Mouse (Mus musculus): ENCODE data around the gene Tmem106a. TPM values are rescaled to one million over a fixed set of nuclear protein-coding genes. Genes with fewer than 3 reads are reported as not detected.
A peak's percentile ranks its signal among the peaks of the same experiment; 100 is the strongest.
"Not testable (repeated sequence)": the region's sequence is repeated elsewhere in the genome, so short reads cannot be mapped to it uniquely, and the experiment has no call there.

Tmem106a gene
- total and polyA plus RNA-seq, 2 experiments from 2014 or later: 3.4 to 3.5 TPM

GRCm38 (mm10) chr11:101614116-101614515 lies 32.1 kb downstream of the Tmem106a start:
- H3K9ac ChIP-seq: no peak overlapping the region
- no peak overlapping the region for H3K27ac ChIP-seq (ENCODE audit: low read depth, low read length)
- DNase-seq (no peak), ATAC-seq (no peak)
- no peak overlapping the region for H3K4me2 ChIP-seq (ENCODE audit: low read depth)
- H3K4me1 ChIP-seq (ENCODE audit: insufficient read depth): peaks cover 18% of the 10 kb centered on the region
- no peak for TF ChIP-seq CTCF (IDR thresholded peaks at IDR 0.05; ENCODE audit: low read depth)
- no peaks in the 10 kb centered on the region for H3K9me3 ChIP-seq (ENCODE audit: low read length)
- no peaks in the 10 kb centered on the region for H3K27me3 ChIP-seq (ENCODE audit: insufficient read depth, low read length)
- no peak overlapping the region for H3K4me3 ChIP-seq (ENCODE audit: low read depth, low read length)
- no peaks in the 10 kb centered on the region for H3K36me3 ChIP-seq (ENCODE audit: insufficient read depth)
- 20% methylated on average over 4 of the region's 4 CpGs for whole genome bisulfite sequencing

GRCm38 (mm10) chr11:101615380-101615779 lies 33.3 kb downstream of the Tmem106a start:
- H3K27me3 ChIP-seq (ENCODE audit: insufficient read depth, low read length): no peaks in the 10 kb centered on the region
- WGBS: 80% methylated on average over 6 of the region's 6 CpGs
- TF ChIP-seq CTCF (IDR thresholded peaks at IDR 0.05; ENCODE audit: low read depth): no peak
- no peaks in the 10 kb centered on the region for H3K9me3 ChIP-seq (ENCODE audit: low read length)
- H3K4me3 ChIP-seq (ENCODE audit: low read depth, low read length): no peak overlapping the region
- H3K27ac ChIP-seq (ENCODE audit: low read depth, low read length): no peak overlapping the region
- no peaks in the 10 kb centered on the region for H3K36me3 ChIP-seq (ENCODE audit: insufficient read depth)
- H3K4me2 ChIP-seq (ENCODE audit: low read depth): no peak overlapping the region
- H3K9ac ChIP-seq: no peak overlapping the region
- ATAC-seq: no peak
- DNase-seq: no peak
- H3K4me1 ChIP-seq (ENCODE audit: insufficient read depth): peaks cover 18% of the 10 kb centered on the region

GRCm38 (mm10) chr11:101616104-101616503 lies 34.1 kb downstream of the Tmem106a start:
- H3K4me2 ChIP-seq (ENCODE audit: low read depth): no peak overlapping the region
- H3K27me3 ChIP-seq (ENCODE audit: insufficient read depth, low read length): no peaks in the 10 kb centered on the region
- H3K4me3 ChIP-seq (ENCODE audit: low read depth, low read length): no peak overlapping the region
- DNase-seq (no peak), ATAC-seq (no peak)
- no peaks in the 10 kb centered on the region for H3K9me3 ChIP-seq (ENCODE audit: low read length)
- 92% methylated on average over 8 of the region's 8 CpGs for WGBS
- H3K27ac ChIP-seq (ENCODE audit: low read depth, low read length): no peak overlapping the region
- no peak overlapping the region for H3K9ac ChIP-seq
- peaks cover 18% of the 10 kb centered on the region for H3K4me1 ChIP-seq (ENCODE audit: insufficient read depth)
- no peaks in the 10 kb centered on the region for H3K36me3 ChIP-seq (ENCODE audit: insufficient read depth)
- no peak for TF ChIP-seq CTCF (IDR thresholded peaks at IDR 0.05; ENCODE audit: low read depth)

GRCm38 (mm10) chr11:101616948-101617767 lies 35.1 kb downstream of the Tmem106a start:
- TF ChIP-seq CTCF (IDR thresholded peaks at IDR 0.05; ENCODE audit: low read depth): peak; percentile 21
- ATAC-seq: peak; percentile 67
- Histone ChIP-seq H3K36me3 (ENCODE audit: insufficient read depth) (no peaks in the 10 kb centered on the region), H3K4me1 (ENCODE audit: insufficient read depth) (peaks cover 18% of the 10 kb centered on the region), H3K27ac (ENCODE audit: low read depth, low read length) (peak overlapping the region; percentile 79), H3K9ac (0 out of 2 replicates have a peak overlapping the region, but pooled peaks have one; percentile 6), H3K4me2 (ENCODE audit: low read depth) (peak overlapping the region; percentile 33), H3K9me3 (ENCODE audit: low read length) (no peaks in the 10 kb centered on the region), H3K27me3 (ENCODE audit: insufficient read depth, low read length) (no peaks in the 10 kb centered on the region), H3K4me3 (ENCODE audit: low read depth, low read length) (no peak overlapping the region)
- 18% methylated on average over 18 of the region's 18 CpGs for WGBS
- peak; percentile 58 for DNase-seq

- no peaks in the 10 kb centered on the region for H3K36me3 ChIP-seq (ENCODE audit: insufficient read depth)
- H3K4me3 ChIP-seq (ENCODE audit: low read depth, low read length): peak overlapping the region; percentile 5; the same call in 1 of the 2 replicates
- peak; percentile 88 for ATAC-seq
- no peak for TF ChIP-seq CTCF (IDR thresholded peaks at IDR 0.05; ENCODE audit: low read depth)
- no peaks in the 10 kb centered on the region for H3K27me3 ChIP-seq (ENCODE audit: insufficient read depth, low read length)
- 3% methylated on average over 7 of the region's 8 CpGs for WGBS
- peak overlapping the region; percentile 33 for H3K4me2 ChIP-seq (ENCODE audit: low read depth)
- H3K9ac ChIP-seq: peak overlapping the region; percentile 31; the same call in 1 of the 2 replicates
- H3K9me3 ChIP-seq (ENCODE audit: low read length): no peaks in the 10 kb centered on the region
- H3K27ac ChIP-seq (ENCODE audit: low read depth, low read length): peak overlapping the region; percentile 79
- peak; percentile 80 for DNase-seq
- peaks cover 18% of the 10 kb centered on the region for H3K4me1 ChIP-seq (ENCODE audit: insufficient read depth)
These were observed 35.8 kb downstream of the Tmem106a start for GRCm38 (mm10) chr11:101617849-101618248.

- Histone ChIP-seq H3K9me3 (ENCODE audit: low read length) (no peaks in the 10 kb centered on the region), H3K4me1 (ENCODE audit: insufficient read depth) (peaks cover 18% of the 10 kb centered on the region), H3K27ac (ENCODE audit: low read depth, low read length) (no peak overlapping the region; the same call in 1 of the 2 replicates), H3K27me3 (ENCODE audit: insufficient read depth, low read length) (no peaks in the 10 kb centered on the region), H3K36me3 (ENCODE audit: insufficient read depth) (no peaks in the 10 kb centered on the region), H3K9ac (no peak overlapping the region), H3K4me2 (ENCODE audit: low read depth) (no peak overlapping the region), H3K4me3 (ENCODE audit: low read depth, low read length) (no peak overlapping the region)
- WGBS: 70% methylated on average over 3 of the region's 3 CpGs
- no peak for TF ChIP-seq CTCF (IDR thresholded peaks at IDR 0.05; ENCODE audit: low read depth)
- DNase-seq (no peak), ATAC-seq (no peak)
These were observed 36.6 kb downstream of the Tmem106a start for GRCm38 (mm10) chr11:101618596-101618995.

- H3K4me1 ChIP-seq (ENCODE audit: insufficient read depth): peaks cover 18% of the 10 kb centered on the region
- not testable (repeated sequence) for H3K27ac ChIP-seq (ENCODE audit: low read depth, low read length); H3K4me2 ChIP-seq (ENCODE audit: low read depth); H3K27me3 ChIP-seq (ENCODE audit: insufficient read depth, low read length); H3K36me3 ChIP-seq (ENCODE audit: insufficient read depth); ATAC-seq; DNase-seq; H3K9ac ChIP-seq; H3K4me3 ChIP-seq (ENCODE audit: low read depth, low read length); H3K9me3 ChIP-seq (ENCODE audit: low read length)
- 86% methylated on average over 11 of the region's 11 CpGs for WGBS
These were observed 38.1 kb downstream of the Tmem106a start for GRCm38 (mm10) chr11:101620022-101620655.

Data from forebrain, postnatal 0 days (tissue).